Mouse (Mus musculus): ENCODE results near the gene Slc16a2. TPM values are rescaled to one million over a fixed set of nuclear protein-coding genes. Genes with fewer than 3 reads are reported as not detected.

The Slc16a2 gene
- polyA plus RNA-seq, 1 experiment from 2014 or later = 16.5 TPM

Other genes starting within 250 kb of the Slc16a2 start
- not detected in 2 replicates for gene Zcchc13, start 191.4 kb downstream of the Slc16a2 start, polyA plus RNA-seq (2015; fragmentation: Nextera tagmentation; extraction: Ambion mirVana)
- gene Rlim, start 159.3 kb upstream of the Slc16a2 start, polyA plus RNA-seq (2015; fragmentation: Nextera tagmentation; extraction: Ambion mirVana) = 32.7 and 37.0 TPM in 2 replicates

All from embryonic facial prominence, embryonic 13.5 days (tissue).